Mouse (Mus musculus) erythroblast, embryonic 14.5 days (primary cell): Measurements from ENCODE around the gene Serp2.

Source experiments
- GATA1 ChIP-seq: IDR thresholded peaks from 2 replicates; pipeline ENCODE4 v1.6.1; 2012; ENCODE audit warnings: low read length, inconsistent platforms, mixed read lengths
- TAL1 ChIP-seq: IDR thresholded peaks from 3 replicates; pipeline ENCODE4 v1.6.1; 2012; ENCODE audit warnings: low read length, inconsistent platforms, mixed read lengths

- TF ChIP-seq GATA1 (no peak), TAL1 (no peak)
These were observed 33.3 kb downstream of the Serp2 start for GRCm38 (mm10) chr14:76523344-76523743.
